Mouse (Mus musculus) T-helper 1 cell (primary cell): ENCODE data around the gene Mmp24.

Experiments used
- in situ Hi-C: fragments of 300-600 bp; cut with MboI, MseI; formaldehyde crosslinking; loops from one replicate; pipeline ENCODE4 v1.15.1; 2025; ENCODE audit warnings: high pct_unique_total_duplicates

Mmp24 gene

DNA sequence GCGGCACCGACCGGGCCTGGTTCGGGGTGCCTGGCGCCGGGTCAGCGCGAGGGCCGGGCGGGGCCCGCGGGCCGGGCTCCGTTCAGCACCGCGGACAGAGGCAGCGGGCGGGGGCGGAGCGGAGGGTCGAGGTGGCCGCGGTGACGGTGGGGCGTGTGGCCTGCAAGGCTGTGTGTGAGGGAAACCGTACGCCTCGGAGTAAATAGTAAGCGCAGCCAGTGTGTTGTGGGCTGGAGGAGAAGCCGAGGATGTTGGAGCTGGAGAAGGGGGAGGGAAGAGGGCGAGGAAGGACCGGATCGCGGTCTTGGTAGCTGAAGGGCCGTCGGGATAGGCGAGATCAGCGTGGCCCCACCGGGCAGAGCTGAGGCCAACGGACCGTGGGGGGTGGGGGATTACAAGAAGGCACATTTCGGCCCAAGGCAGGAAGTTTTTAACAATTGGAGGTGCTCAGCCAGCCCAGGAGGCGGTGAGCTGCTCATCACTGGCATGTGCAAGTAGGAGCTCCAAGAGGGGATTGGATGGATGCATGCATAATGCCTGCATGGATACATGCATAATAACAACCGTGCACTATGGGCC, 632 bp downstream of the Mmp24 start:
- in situ Hi-C loops = no loop called here

DNA sequence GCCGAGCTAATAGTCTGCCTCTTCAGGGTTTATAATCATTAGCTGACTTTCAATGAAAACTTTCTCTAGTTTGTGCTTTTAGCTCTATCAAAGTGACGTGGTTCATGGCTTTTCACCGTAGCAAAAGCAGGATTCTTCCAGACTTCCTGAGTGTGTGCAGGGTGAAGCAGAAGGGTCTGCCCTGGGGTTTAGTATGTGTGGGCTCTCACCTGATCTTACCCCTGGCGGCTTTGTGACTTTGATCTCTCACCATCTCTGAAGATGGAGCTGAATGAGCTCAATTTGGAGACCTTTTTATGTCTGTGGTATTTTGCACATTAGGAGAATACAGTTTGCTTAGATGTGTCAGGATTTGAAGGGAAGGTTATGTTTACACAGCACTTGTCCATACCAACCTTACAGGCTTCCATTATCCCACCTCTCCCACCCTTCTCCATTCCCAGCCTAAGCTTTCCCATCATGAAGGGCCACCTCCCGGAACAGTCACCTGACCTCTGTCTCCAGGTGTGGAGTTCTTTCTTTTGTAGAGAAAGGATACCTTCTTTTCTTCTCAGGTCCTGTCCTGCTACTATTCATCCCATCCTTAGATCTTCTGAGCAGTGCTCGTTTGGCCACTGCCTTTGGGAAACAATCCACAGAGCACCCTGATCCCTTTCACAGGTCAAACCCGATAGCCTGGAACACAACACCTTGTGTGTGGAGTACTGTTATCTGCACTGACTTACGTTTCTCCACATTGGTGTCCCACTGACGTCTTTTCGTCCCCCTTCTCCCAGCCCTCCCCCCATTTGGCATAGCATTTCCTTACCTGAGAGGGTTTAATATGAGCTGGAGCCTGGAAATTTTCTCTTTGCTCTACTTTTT, 1.9 kb downstream of the Mmp24 start:
- in situ Hi-C loops = no loop called here

DNA sequence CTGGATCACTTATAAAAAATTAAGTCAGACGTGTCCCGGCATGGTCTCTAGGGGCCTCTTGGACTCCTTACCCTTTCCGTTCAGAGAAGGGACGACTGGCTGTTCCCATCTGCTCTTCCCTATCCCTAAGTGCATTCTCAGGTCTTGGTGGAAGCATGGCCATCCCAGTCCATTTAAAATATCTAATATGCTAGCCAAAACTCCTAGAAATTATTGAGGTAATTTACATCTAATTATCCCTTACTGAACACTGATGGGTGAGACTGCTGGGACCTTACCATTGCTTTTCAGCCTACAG, 2.5 kb downstream of the Mmp24 start:
- in situ Hi-C loops = no loop called here

DNA sequence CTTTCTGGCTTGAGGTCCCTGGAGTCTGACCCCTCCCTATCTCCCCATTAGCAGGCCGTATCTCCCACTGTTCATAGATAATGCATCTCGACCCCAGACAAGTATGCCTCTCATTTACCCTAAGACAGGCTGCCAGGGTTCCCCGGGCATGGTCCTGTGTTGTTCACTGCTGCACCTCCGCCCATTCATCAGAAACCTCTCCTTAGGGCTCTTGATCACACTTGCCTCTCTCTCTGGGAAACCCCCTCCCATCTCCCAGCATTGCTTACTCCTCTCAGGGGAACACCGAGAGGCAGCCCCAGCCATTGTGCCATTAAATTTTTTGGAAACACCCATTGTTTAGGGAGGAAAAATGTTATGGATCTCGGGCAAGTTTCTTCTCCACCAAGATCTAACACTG, 2.9 kb downstream of the Mmp24 start:
- in situ Hi-C loops = no loop called here

DNA sequence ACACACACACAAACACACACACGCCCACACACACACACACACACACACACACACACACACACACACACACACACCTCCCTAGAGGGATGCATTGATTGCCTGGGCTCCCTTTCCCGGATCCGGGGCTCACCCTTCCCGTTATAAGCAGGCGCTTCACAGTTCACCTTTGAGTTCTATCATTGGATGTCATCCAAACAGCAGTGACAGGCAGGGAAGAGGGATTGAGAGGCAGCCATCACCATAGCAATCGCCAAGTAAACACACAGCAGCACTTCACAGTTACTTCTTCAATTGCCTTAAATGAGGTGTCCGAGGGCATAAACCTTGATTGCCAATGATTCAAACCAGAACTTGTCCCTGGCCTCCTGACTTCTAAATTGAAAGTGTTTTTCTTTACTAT, 3.9 kb downstream of the Mmp24 start:
- in situ Hi-C loops = no loop called here

DNA sequence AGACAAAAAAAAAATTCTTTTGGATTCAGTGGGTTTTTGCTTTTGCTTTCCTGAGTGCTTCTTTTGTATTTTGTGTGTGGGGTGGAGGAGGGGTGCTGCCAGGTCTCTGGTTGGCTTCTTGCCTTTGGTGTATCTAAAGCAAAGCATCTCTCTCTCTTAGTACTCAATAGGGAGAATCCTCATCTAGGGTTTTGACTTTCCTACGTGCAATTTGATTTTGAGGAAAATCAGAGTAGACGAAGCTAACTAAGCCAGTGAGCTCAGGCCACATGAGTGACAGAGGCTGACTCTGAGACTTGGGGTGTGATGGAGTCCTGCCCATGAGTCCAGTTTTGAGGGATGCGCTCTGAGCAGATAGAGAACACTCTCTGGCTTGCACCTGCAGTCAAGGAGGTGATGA, 4.4 kb downstream of the Mmp24 start:
- in situ Hi-C loops = no loop called here

DNA sequence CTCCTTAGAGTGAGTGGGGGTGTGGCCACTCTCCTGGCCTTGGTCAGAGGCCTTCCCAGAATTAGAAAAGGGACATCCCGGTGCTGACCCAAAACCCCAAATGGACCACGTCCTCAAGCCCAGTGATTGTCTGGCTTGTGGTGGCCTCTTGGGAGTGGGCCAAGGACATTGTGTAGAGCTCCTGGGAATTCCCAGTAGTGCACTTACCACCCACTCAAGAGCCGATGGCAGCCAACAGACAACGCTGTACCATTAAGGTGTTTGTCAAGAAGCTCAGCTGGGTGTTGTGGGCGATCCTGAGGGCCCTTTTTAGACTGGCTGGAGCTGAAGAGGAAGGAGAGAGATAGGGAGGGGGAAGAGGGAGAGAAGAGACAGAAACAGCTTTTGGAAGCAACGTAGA, 9.4 kb downstream of the Mmp24 start:
- in situ Hi-C loops = no loop called here

DNA sequence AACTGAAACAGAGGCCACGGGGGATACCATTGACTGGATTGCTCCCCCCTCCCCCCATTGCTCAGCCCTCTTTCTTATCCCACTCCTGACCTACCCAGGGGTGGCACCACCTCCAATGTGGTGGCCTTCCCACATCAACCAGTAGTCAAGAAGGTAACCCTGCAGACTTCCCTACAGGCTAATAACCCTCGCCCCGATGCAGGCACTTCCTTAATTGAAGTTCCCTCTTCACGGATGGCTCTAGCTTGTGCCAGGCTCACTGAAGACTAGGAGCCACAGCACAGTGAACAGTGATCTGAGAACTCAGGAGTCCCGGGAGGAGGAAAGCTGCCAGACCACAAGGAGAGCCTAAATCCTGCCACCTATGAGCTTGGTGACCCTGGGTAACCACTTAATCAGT, 11.8 kb downstream of the Mmp24 start:
- in situ Hi-C loops = no loop called here

DNA sequence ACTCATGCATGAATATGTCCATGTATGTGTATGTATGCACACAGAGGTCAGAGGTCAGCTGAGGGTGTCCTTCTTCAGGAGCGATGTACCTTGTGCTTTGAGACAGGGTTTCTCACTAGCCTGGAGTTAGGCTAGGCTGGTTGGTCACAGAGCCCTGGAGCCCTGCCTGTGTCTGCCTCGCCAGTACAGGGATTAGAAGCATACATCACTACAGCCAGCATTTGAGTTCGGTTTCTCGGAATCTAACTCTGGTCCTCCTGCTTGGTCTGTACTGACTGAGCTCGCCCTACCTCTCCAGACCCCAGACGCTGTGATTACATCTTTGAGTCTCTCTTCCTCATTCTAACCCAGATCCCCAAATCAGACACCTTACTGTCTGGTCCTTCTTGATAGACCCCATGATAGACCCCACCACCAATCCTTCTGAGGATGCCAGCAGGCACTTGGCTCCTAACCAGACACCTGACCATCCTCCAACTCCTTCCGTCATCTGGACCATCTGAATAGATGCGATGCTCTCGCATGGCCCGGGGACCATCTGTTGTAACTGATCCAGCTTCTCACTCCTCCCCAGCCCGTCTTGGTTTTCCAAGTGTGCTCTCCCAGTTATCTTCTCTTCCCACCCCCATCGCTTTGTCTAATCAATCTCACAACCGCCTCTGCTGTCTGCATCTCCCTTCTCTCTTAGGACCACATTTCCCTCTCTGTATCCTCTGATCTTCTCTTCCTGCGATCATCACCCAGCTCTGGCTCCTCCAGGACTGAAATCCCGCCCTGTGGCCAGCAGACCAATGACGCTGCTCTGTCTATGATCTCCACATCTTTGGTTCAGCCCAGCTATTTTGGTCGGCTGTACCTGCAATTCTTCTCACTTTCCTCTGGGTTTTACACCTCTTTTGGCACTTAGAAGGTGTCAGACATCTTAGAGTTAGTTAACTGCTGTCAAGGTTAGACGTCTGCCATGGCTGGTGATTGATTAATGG, 13.1 kb downstream of the Mmp24 start:
- in situ Hi-C loops = no loop called here

DNA sequence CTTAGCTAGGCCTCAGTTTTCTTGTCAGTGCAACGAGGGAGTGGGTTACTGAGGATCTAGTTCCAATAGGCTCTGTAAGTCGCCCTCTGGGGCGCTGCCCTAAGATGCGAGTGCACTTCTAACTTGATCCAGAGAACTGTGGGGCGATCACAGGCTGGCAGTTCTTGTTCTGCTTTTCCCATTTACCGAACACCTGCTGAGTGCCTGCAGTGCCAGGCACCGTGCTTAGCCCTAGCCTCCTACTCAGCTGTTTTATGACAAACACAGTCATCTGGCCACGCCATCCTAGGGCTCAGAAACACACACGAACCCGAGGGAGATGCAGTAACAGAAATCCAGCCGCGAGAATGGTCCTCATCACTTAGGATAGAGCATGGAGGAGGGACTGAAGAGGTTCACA, 17.8 kb downstream of the Mmp24 start:
- in situ Hi-C loops = no loop called here

DNA sequence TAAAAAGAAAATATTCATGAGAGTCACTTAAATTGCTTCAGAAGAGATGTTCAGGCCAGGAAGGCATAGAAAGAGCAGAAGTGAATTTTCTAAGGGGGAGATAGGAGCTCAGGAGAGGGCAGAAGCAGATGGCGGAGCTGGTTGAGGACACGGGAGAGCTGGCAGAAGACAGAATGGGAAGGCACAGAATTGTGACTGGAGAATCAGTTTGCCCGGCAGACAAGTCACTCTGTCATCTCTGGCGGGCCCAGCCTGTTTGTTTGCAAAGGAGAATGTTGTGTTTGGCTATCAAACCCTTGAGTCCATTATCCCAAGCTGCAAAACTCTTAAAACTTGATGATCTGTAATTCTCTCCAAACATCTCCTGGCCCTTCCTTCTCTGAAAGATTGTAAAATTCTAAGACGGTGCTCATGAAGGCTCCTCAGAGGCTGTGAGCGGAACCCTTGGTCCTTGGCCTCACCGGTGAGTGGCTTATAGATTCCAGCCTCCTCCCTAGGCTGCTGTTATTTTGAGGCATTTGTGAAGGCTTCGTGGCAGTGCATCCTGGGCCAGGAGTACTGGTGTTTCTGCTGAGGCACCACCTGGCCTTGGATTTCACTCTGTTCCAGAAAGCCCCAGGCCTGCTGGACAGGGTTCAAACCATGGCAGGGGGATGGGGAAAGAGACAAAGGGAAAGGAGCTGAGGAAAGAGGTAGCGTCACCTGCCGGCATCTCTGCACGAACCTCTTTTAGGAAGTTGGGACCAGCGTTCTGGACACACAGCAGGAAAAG, 19.7 kb downstream of the Mmp24 start:
- in situ Hi-C loops = no loop called here

DNA sequence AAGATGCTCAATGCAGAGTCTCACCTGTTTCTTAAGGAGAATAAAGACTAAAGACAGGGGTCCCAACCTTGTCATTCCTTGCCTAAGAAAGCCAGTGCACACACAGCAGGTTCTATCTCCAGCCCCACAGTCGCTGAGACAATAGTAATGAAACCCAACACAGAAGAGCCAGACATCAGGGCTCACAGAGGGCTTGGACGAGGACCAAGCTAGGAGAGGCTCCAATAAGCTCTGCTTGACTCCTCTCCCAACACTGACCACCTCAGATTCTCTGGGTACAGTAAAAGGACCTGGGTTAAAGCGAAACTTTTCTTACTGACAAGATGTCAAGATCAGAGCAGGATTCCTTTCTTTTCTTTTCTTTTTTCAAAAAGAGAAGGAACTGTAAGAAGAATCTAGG, 23.5 kb downstream of the Mmp24 start:
- in situ Hi-C loops = no loop called here

DNA sequence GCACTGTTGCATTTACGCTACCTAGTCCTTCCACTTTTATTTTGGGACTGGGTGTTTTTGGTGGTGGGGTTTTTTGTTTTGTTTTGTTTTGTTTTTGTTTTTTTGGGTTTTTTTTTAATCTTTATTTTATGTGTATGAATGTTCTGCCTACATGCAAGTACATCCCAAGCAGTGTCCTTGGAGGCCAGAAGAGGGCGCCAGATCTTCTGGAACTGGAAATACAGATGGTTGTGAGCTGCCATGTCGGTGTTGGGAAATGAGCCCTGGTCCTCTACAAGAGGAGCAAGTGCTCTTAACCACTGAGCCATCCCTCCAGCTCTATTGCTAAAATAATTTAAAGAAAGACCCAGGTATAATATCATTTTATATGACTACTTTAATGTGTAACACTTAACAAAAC, 27.6 kb downstream of the Mmp24 start:
- in situ Hi-C loops = no loop called here

DNA sequence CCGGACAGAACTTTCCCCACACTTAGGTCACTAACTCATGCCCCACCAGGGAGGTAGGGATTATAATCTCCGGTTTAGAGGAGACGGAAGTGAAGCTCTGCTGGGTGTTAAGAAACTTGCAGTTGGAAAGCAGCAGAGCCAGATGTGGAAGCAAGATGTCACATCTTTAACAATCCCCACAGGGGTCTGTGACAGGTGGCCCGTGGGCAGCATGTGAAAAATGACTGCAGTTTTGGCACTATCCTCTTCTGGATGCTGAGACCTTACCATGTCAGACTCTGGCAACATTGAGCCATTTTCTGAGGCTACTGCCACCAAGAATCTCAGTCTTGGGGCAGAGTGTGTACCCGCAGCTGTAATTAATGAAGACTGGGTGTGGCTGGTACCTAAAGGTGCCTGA, 28.9 kb downstream of the Mmp24 start:
- in situ Hi-C loops = no loop called here

DNA sequence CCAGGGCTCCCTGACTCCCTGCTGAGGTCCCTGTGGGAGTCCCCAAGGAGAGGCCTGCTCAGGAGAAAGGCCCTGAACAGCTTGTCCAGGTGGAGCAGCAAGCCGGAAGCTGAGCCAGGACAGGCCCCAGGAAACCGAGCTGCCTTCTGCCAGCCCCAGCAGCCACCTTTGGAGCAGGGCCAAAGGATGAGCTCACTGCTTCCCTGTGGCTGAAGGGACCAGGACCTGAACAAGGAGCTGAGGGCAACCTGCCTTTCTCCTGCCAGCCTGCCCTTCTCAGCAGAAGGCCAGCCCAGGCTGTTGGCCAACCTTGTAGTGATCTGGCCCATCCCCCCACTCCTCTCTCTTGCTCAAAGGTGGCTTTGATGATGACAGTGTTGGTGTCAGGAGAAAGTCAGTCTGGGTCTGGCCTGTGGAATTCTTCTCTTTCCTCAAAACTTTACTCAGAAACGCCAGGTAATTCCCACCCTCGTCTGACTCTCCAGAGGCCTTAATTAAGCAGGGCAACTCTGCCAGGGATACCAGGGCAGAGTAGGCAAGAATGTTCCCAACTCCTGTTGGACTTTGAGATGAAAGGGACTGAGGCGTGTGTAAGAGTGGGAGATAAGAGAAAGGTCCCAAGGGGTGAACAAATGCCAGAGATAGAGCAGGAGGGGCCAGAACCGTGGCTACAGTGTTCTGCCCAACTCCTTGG, 30.2 kb downstream of the Mmp24 start:
- in situ Hi-C loops = no loop called here

DNA sequence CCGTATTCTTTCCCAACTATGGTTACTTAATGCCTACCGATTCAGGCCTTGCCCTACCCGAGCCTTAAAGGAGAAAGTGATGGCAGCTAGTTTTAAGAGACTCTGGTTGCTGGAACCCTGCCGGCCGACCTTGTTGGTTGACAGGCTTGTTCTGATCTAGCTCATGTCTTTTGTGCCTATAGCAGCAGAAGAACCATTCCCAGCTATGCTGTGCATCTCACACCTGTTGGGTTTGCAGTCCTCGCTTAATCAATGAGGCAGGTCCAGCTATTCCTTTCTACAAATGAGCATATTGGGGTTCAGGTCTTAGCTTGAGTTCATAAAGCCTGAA, 30.7 kb downstream of the Mmp24 start:
- in situ Hi-C loops = no loop called here

DNA sequence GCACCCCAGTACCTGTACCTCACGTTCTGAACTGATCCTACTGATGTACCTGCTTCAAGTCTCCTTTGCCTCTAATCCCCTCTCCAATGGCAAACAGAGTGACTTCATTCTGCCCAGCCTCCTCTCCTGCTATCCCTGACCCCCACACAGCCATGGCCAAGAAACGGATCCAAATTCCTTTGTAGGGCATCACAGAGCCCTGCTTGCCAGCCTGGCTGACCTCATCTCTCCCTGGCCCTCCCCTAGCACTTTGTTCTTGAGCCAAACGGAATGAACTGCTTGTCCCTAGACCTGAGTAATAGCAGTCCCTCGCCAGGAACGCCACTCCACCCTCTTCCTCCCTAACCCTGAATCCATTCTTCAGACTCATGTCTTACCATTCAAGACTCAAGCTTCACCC, 31.4 kb downstream of the Mmp24 start:
- in situ Hi-C loops = no loop called here

DNA sequence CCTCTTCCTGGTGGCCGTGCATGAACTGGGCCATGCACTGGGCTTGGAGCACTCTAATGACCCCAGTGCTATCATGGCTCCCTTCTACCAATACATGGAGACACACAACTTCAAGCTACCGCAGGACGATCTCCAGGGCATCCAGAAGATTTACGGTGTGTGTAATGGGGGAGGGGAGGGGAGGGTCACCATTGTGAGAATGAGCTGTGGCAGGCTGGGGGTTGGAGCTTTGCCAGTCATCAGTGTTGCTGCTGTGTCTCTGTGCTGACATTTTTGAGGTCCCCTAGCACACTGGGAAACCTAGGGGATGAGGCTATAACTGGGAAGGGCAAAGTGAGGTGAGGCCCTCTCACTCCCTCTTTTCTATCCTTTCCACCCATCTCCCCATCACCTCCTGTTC, 32.3 kb downstream of the Mmp24 start:
- in situ Hi-C loops = no loop called here

DNA sequence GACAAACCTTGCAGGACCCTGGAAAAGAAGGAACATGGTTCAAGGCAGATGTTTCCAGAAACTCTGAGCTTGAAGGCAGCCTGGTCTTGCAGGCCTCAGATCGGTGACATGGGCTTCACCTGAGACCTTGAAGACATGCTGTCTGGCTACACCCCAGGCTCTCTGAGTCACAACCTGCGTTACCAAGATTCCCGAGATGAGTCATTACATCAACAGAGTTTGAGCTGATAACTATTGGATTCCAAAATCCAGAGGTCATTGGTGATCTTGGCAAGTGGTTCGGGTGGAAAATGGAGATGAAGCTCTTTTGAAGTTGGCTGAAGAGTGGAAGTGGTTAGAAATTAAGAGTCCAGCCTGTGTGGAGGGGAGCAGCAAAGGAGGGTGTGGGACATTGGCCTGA, 34.5 kb downstream of the Mmp24 start:
- in situ Hi-C loops = no loop called here

DNA sequence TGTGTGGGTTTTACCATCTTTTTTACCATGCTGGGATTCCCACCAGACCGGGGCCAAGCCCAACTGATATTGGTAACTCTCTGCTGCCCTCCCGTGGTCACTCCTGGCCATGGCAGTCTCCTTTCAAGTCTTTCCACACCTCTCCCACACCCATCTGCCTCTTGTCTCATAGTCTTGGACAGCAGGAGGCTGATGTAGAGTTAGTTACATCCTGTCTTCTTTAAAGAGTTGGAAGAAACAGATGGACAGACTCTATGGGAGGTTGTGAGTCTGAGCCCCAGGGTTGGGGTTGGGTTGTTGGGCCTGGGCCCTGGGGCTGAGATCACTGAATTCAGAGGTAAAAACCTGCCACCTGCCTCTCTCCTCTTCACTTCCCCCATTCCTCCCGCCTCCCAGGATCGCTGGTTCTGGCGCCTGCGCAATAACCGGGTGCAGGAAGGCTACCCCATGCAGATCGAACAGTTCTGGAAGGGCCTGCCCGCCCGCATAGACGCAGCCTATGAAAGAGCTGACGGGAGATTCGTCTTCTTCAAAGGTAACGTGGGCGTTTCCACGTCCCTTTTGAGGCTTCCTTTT, 36.8 kb downstream of the Mmp24 start:
- in situ Hi-C loops = no loop called here

DNA sequence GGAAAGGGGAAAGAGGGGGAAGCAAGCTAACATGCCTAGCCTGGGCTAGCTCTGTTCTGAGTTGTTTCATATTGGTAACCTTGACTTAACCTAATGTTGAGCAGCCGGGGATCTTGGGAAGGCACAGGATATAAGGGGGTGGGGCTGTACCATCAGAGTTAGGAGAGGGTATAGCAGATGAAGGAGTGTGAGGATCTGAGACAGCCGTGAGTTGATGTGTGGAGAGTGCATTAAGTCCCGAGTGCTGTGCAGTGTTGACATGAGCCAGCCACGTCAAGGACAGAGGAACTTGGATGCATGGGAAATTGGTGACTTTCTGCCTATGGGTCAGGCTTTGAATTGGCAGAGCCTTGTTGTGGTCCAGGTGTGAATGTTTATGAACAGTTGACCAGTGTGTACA, 37.5 kb downstream of the Mmp24 start:
- in situ Hi-C loops = no loop called here
